Mouse (Mus musculus): ENCODE measurements at regions not wholly inside any gene's neighbourhood (a gene's known extent, or its start where the extent isn't known, plus 50 kb on each side); places are given as distances from the start of the nearest gene placed in this dataset.

GRCm38 (mm10) chr17:77245031-77245430, 955.0 kb upstream of the Crim1 start:
- H3K27ac ChIP-seq (ENCODE audit: control insufficient read depth, low read depth, low read length) = no peak overlapping the region
- no peak for DNase-seq (ENCODE audit: low read depth, low spot score)
- no peak overlapping the region for H3K4me3 ChIP-seq (ENCODE audit: control insufficient read depth in 1 of 2, insufficient read depth in 1 of 2, low read depth in 2 of 2, low read length in 2 of 2)
- H3K79me2 ChIP-seq (ENCODE audit: control insufficient read depth, insufficient read depth, low read length, poor library complexity) = no peaks in the 10 kb centered on the region
- no peaks in the 10 kb centered on the region for H3K27me3 ChIP-seq (ENCODE audit: control insufficient read depth in 1 of 2, insufficient read depth in 2 of 2, low read length in 2 of 2)
- no peaks in the 10 kb centered on the region for H3K9me3 ChIP-seq (replicated peaks; ENCODE audit: insufficient read depth, low read length)
- TF ChIP-seq MEF2A (IDR thresholded peaks at IDR 0.05; ENCODE audit: extremely low read depth, insufficient replicate concordance, low read depth, low read length, poor library complexity, severe bottlenecking) = no peak
- no peak for TF ChIP-seq UBTF (IDR thresholded peaks at IDR 0.05; ENCODE audit: borderline replicate concordance, insufficient read depth, low read depth, low read length)
- no peak for TF ChIP-seq KAT2A (conservative IDR thresholded peaks at IDR 0.05; ENCODE audit: low read depth, low read length)
- TF ChIP-seq ZC3H11A (IDR thresholded peaks at IDR 0.05; ENCODE audit: low read depth, low read length) = no peak
- TF ChIP-seq USF1 (IDR thresholded peaks at IDR 0.05; ENCODE audit: low read depth, low read length) = no peak
- no peak for TF ChIP-seq E2F4 (IDR thresholded peaks at IDR 0.05; ENCODE audit: borderline replicate concordance, low read depth, low read length)
- TF ChIP-seq SMC3 (IDR thresholded peaks at IDR 0.05; ENCODE audit: low read depth, low read length) = no peak
- TF ChIP-seq POLR2AphosphoS5 (IDR thresholded peaks at IDR 0.05; ENCODE audit: borderline replicate concordance, low read depth, low read length) = no peak
- TF ChIP-seq CHD1 (IDR thresholded peaks at IDR 0.05; ENCODE audit: low read depth, low read length) = no peak
- TF ChIP-seq RAD21 (IDR thresholded peaks at IDR 0.05; ENCODE audit: low read depth, low read length) = no peak
- TF ChIP-seq NELFE (IDR thresholded peaks at IDR 0.05; ENCODE audit: low read depth, low read length) = no peak
- TF ChIP-seq NRF1 (IDR thresholded peaks at IDR 0.05; ENCODE audit: insufficient read depth, low read depth, low read length, poor library complexity, severe bottlenecking) = no peak
- no peak for TF ChIP-seq CHD2 (IDR thresholded peaks at IDR 0.05; ENCODE audit: low read length)
- TF ChIP-seq MAFK (IDR thresholded peaks at IDR 0.05; ENCODE audit: borderline replicate concordance, low read depth, low read length) = no peak
- TF ChIP-seq HCFC1 (IDR thresholded peaks at IDR 0.05; ENCODE audit: low read depth, low read length) = no peak
- TF ChIP-seq POLR2AphosphoS2 (IDR thresholded peaks at IDR 0.05; ENCODE audit: low read length) = no peak
- TF ChIP-seq SIN3A (IDR thresholded peaks at IDR 0.05; ENCODE audit: low read length) = no peak
- no peak for TF ChIP-seq GATA1 (IDR thresholded peaks at IDR 0.05; ENCODE audit: low read depth, low read length)
- no peak overlapping the region for H3K9ac ChIP-seq (ENCODE audit: control insufficient read depth, low read depth, low read length, poor library complexity, severe bottlenecking)
- no peaks in the 10 kb centered on the region for H3K36me3 ChIP-seq (ENCODE audit: control insufficient read depth in 1 of 2, insufficient read depth in 2 of 2, low read length in 2 of 2)
- H3K4me1 ChIP-seq (ENCODE audit: control insufficient read depth in 1 of 2, insufficient read depth in 2 of 2, low read length in 2 of 2) = no peaks in the 10 kb centered on the region

Data from MEL (cell line).